In the genomic region with DNA sequence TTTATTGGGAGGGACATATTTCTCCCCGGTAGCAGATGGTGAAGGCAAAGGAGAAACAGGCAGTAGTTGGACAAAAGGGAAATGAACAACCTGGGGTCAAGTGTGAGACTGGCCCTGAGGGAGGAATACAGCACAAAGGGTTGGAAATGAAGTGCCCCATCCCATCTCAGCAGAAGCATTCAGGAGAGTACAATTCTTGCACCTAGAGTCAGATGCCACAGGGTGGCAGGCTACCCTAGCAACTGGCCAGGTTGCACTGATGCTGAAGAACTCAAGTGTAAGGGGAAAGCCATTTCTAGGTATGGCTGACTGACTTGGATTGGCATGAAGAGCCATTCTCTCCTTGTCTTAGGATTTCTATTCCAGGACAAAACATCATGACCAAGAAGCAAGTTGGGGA, we compare ENCODE assay signal across 8 mouse cellular contexts. TPM values are rescaled to one million over a fixed set of nuclear protein-coding genes. Genes with fewer than 3 reads are reported as not detected.
DNase-seq lines count a peak whose midpoint lies in the region; ATAC-seq and TF ChIP-seq lines count a peak whose summit lies in the region.

No protein-coding gene starts in this region.

- TF ChIP-seq POLR2A in thymus, adult 2 months (IDR thresholded peaks at IDR 0.05; ENCODE audit: control insufficient read depth, extremely low read depth, insufficient read depth, low read length, poor library complexity): no peak

- TF ChIP-seq EP300 in lung, postnatal 0 days (IDR thresholded peaks at IDR 0.05): no peak

- DNase-seq in forebrain, embryonic 14.5 days (ENCODE audit: low spot score): peak; percentile 60
- DNase-seq in forebrain, embryonic 10.5 days (ENCODE audit: extremely low spot score, low spot score): no peak
- DNase-seq in lung, postnatal 0 days (ENCODE audit: low spot score): no peak
- no peak for DNase-seq in lung, adult 18-20 months
- peak; percentile 21 for DNase-seq in forelimb bud, embryonic 11.5 days (ENCODE audit: low read depth, low spot score)
- DNase-seq in gastrocnemius, postnatal 10 days: no peak
- DNase-seq in thymus, adult 2 months: no peak

- WGBS in forebrain, embryonic 14.5 days: 90% methylated on average over 1 of the region's 1 CpGs
- 84% methylated on average over 1 of the region's 1 CpGs for WGBS in forebrain, embryonic 10.5 days
- 86% methylated on average over 1 of the region's 1 CpGs for WGBS in lung, postnatal 0 days
- WGBS in midbrain, embryonic 16.5 days: 87% methylated on average over 1 of the region's 1 CpGs
- 88% methylated on average over 1 of the region's 1 CpGs for WGBS in thymus, adult 2 months

- no peaks in the 10 kb centered on the region for H3K4me1 ChIP-seq in forebrain, embryonic 14.5 days (ENCODE audit: control insufficient read depth, insufficient read depth, low read length)
- H3K4me1 ChIP-seq in forebrain, embryonic 10.5 days: 0 out of 2 replicates have a peak, but pooled peaks cover 6% of the 10 kb centered on the region
- H3K4me1 ChIP-seq in lung, postnatal 0 days (ENCODE audit: insufficient read depth, low read depth, low read length): no peaks in the 10 kb centered on the region
- no peaks in the 10 kb centered on the region for H3K4me1 ChIP-seq in midbrain, embryonic 16.5 days (ENCODE audit: control insufficient read depth, insufficient read depth, low read length)
- H3K4me1 ChIP-seq in thymus, adult 2 months (replicated peaks; ENCODE audit: control insufficient read depth, insufficient read depth, low read length): no peaks in the 10 kb centered on the region

- H3K27me3 ChIP-seq in forebrain, embryonic 14.5 days (replicated peaks; ENCODE audit: control insufficient read depth, insufficient read depth, low read length): no peaks in the 10 kb centered on the region
- H3K27me3 ChIP-seq in forebrain, embryonic 10.5 days (ENCODE audit: poor library complexity, severe bottlenecking): no peaks in the 10 kb centered on the region
- H3K27me3 ChIP-seq in lung, postnatal 0 days (replicated peaks; ENCODE audit: insufficient read depth, low read length): no peaks in the 10 kb centered on the region
- H3K27me3 ChIP-seq in midbrain, embryonic 16.5 days (ENCODE audit: control insufficient read depth, insufficient read depth, low read depth, low read length): no peaks in the 10 kb centered on the region
- H3K27me3 ChIP-seq in thymus, adult 2 months (ENCODE audit: control insufficient read depth, insufficient read depth, low read length): no peaks in the 10 kb centered on the region

- peak; percentile 48 for TF ChIP-seq CTCF in lung, postnatal 0 days (IDR thresholded peaks at IDR 0.05)
- TF ChIP-seq CTCF in thymus, adult 2 months (IDR thresholded peaks at IDR 0.05; ENCODE audit: borderline replicate concordance, control insufficient read depth, extremely low read depth, insufficient read depth, low read length, poor library complexity): no peak

- H3K4me3 ChIP-seq in forebrain, embryonic 14.5 days (ENCODE audit: low read depth, low read length): no peak overlapping the region
- H3K4me3 ChIP-seq in forebrain, embryonic 10.5 days: no peak overlapping the region
- no peak overlapping the region for H3K4me3 ChIP-seq in lung, postnatal 0 days (ENCODE audit: low read depth, low read length)
- H3K4me3 ChIP-seq in midbrain, embryonic 16.5 days (ENCODE audit: low read depth, low read length): no peak overlapping the region
- H3K4me3 ChIP-seq in thymus, adult 2 months (ENCODE audit: control insufficient read depth, insufficient read depth, low read length): no peak overlapping the region

- no peak overlapping the region for H3K9ac ChIP-seq in forebrain, embryonic 14.5 days (ENCODE audit: low read length)
- no peak overlapping the region for H3K9ac ChIP-seq in lung, postnatal 0 days (replicated peaks; ENCODE audit: low read depth)
- no peak overlapping the region for H3K9ac ChIP-seq in midbrain, embryonic 16.5 days (ENCODE audit: low read depth, low read length)

- no peaks in the 10 kb centered on the region for H3K36me3 ChIP-seq in forebrain, embryonic 14.5 days (ENCODE audit: control insufficient read depth, insufficient read depth, low read length)
- H3K36me3 ChIP-seq in forebrain, embryonic 10.5 days (replicated peaks): no peaks in the 10 kb centered on the region
- H3K36me3 ChIP-seq in lung, postnatal 0 days (ENCODE audit: insufficient read depth, low read length): no peaks in the 10 kb centered on the region
- no peaks in the 10 kb centered on the region for H3K36me3 ChIP-seq in midbrain, embryonic 16.5 days (ENCODE audit: control insufficient read depth, insufficient read depth, low read length)
- H3K36me3 ChIP-seq in thymus, adult 2 months (ENCODE audit: control insufficient read depth, insufficient read depth, low read length): no peaks in the 10 kb centered on the region

- ATAC-seq in forebrain, embryonic 14.5 days: 0 out of 2 replicates have a peak, but pooled peaks have one; percentile 62
- ATAC-seq in lung, postnatal 0 days: no peak
- ATAC-seq in midbrain, embryonic 16.5 days: peak; percentile 66

- H3K4me2 ChIP-seq in forebrain, embryonic 14.5 days (ENCODE audit: low read length): no peak overlapping the region
- H3K4me2 ChIP-seq in lung, postnatal 0 days (replicated peaks; ENCODE audit: low read depth, low read length): no peak overlapping the region
- H3K4me2 ChIP-seq in midbrain, embryonic 16.5 days (ENCODE audit: low read length): no peak overlapping the region

- no peaks in the 10 kb centered on the region for H3K9me3 ChIP-seq in forebrain, embryonic 14.5 days (replicated peaks; ENCODE audit: control insufficient read depth, low read length)
- H3K9me3 ChIP-seq in forebrain, embryonic 10.5 days: no peaks in the 10 kb centered on the region
- no peaks in the 10 kb centered on the region for H3K9me3 ChIP-seq in lung, postnatal 0 days (ENCODE audit: low read length)
- H3K9me3 ChIP-seq in midbrain, embryonic 16.5 days (replicated peaks; ENCODE audit: control insufficient read depth, low read length, poor library complexity, severe bottlenecking): no peaks in the 10 kb centered on the region

- H3K27ac ChIP-seq in forebrain, embryonic 14.5 days (ENCODE audit: low read depth, low read length): no peak overlapping the region
- H3K27ac ChIP-seq in forebrain, embryonic 10.5 days: no peak overlapping the region
- no peak overlapping the region for H3K27ac ChIP-seq in lung, postnatal 0 days (ENCODE audit: low read length)
- no peak overlapping the region for H3K27ac ChIP-seq in midbrain, embryonic 16.5 days (ENCODE audit: low read length)
- H3K27ac ChIP-seq in thymus, adult 2 months (ENCODE audit: control insufficient read depth, insufficient read depth, low read length): no peak overlapping the region

RNA-seq across cellular contexts. Expression of gene Timd4, which starts 54.2 kb away (rescaled TPM):
- 0.08 and 0.16 TPM in 2 replicates for polyA plus RNA-seq in forebrain, embryonic 14.5 days (2014; fragmentation: Nextera tagmentation; extraction: Ambion mirVana)
- 0.14 and 0.22 TPM in 2 replicates for polyA plus RNA-seq in forebrain, embryonic 10.5 days (2016; fragmentation: Nextera tagmentation; extraction: Ambion mirVana)
- polyA plus RNA-seq in lung, postnatal 0 days (2015; fragmentation: Nextera tagmentation; extraction: Ambion mirVana): 0.13 and 0.14 TPM in 2 replicates
- polyA plus RNA-seq in midbrain, embryonic 16.5 days (2015; fragmentation: Nextera tagmentation; extraction: Ambion mirVana): 0.11 TPM in 1 of 2 replicates, not detected in the other
- total RNA-seq in gastrocnemius, postnatal 10 days (2021): under 1 TPM; 0.45 to 0.77 TPM
- 5.5 and 6.7 TPM in 2 replicates for polyA plus RNA-seq in thymus, adult 2 months (2012; rRNA removed)

Comparison
In these comparisons a context has a peak if more than half of its experiments do, and no peak if none do; other contexts are left out.
1. DNase-seq: peak in forebrain, embryonic 14.5 days (single experiment) and forelimb bud, embryonic 11.5 days (single experiment); none in forebrain, embryonic 10.5 days (single experiment), lung, postnatal 0 days (single experiment), lung, adult 18-20 months (0 of 2), gastrocnemius, postnatal 10 days (single experiment) and thymus, adult 2 months (single experiment).